Comparison of ENCODE assay signal across 21 mouse cellular contexts in genomic region chr10:54551734-54552397, GRCm38 (mm10).
DNase-seq lines count a peak whose midpoint lies in the region; TF ChIP-seq lines count a peak whose summit lies in the region.
"Had no signal": no experiment of that assay in that cellular context is flagged by ENCODE, and none has a peak within 500 bp of the region (broad histone marks: within the 10 kb centered on the region; RNA-seq: fewer than 3 reads in every experiment).

No protein-coding gene starts in this region.

- intact Hi-C loops in left cerebral cortex, postnatal 14 days (cut with DNase I) = loop anchor here (10.0 kb wide), 1 partner anchor 477 kb away; the partner anchor contains the start of gene Man1a

- H3K27ac ChIP-seq in layer of hippocampus, adult 2 months = peak overlapping the region; percentile 65; the same call in 1 of the 2 replicates
- no peak overlapping the region for H3K27ac ChIP-seq in CH12.LX (ENCODE audit: insufficient read depth, low read depth)
- H3K27ac ChIP-seq: hindbrain, embryonic 13.5 days; kidney, embryonic 15.5 days; limb, embryonic 13.5 days; liver, embryonic 14.5 days; midbrain, embryonic 10.5 days; neural tube, embryonic 13.5 days had no signal

- TF ChIP-seq RAD21 in CH12.LX (IDR thresholded peaks at IDR 0.05; ENCODE audit: low read depth, low read length) = no peak

- H3K36me3 ChIP-seq in CH12.LX (replicated peaks in 1 of 2; ENCODE audit: control insufficient read depth in 1 of 2, insufficient read depth in 1 of 2, low read length in 1 of 2) = no peaks in the 10 kb centered on the region
- H3K36me3 ChIP-seq: G1E; hindbrain, embryonic 13.5 days; kidney, embryonic 15.5 days; limb, embryonic 13.5 days; midbrain, embryonic 10.5 days; neural tube, embryonic 13.5 days had no signal

- no peak for TF ChIP-seq EP300 in CH12.LX (IDR thresholded peaks at IDR 0.05; ENCODE audit: low read length)

- H3K4me2 ChIP-seq in CH12.LX (ENCODE audit: insufficient read depth, low read depth, poor library complexity, severe bottlenecking) = no peak overlapping the region
- H3K4me2 ChIP-seq: heart, embryonic 11.5 days; hindbrain, embryonic 13.5 days; kidney, embryonic 15.5 days; limb, embryonic 13.5 days; neural tube, embryonic 13.5 days had no signal

- DNase-seq in layer of hippocampus, adult 2 months (ENCODE audit: low spot score in 2 of 2) = peak; percentile 13 to 24
- no peak for DNase-seq in layer of hippocampus, postnatal 25 days (ENCODE audit: extremely low spot score in 1 of 2, low spot score in 1 of 2)
- DNase-seq in CH12.LX (ENCODE audit: extremely low read depth) = no peak
- DNase-seq in brain, embryonic 14.5 days (ENCODE audit: low read depth) = peak; percentile 43
- DNase-seq in left cerebral cortex, postnatal 14 days (ENCODE audit: low spot score in 2 of 2) = peak; percentile 9 to 26
- DNase-seq in kidney, adult 18-20 months = no peak
- no peak for DNase-seq in kidney, postnatal 14 days
- DNase-seq: cerebellum, postnatal 14 days; embryo, embryonic 11 days; heart, postnatal 14 days; lung, postnatal 36 days; spleen, adult 18-20 months; thymus, adult 2 months had no signal

- no peaks in the 10 kb centered on the region for H3K9me3 ChIP-seq in CH12.LX (replicated peaks; ENCODE audit: low read length)
- H3K9me3 ChIP-seq: G1E; hindbrain, embryonic 13.5 days; kidney, embryonic 15.5 days; limb, embryonic 13.5 days; midbrain, embryonic 10.5 days; neural tube, embryonic 13.5 days had no signal

- no peak for TF ChIP-seq POLR2A in CH12.LX (IDR thresholded peaks at IDR 0.05; ENCODE audit: low read depth, low read length)
- TF ChIP-seq POLR2A in brain, embryonic 14.5 days (IDR thresholded peaks at IDR 0.05; ENCODE audit: borderline replicate concordance, extremely low read depth, insufficient read depth, insufficient read length, poor library complexity, severe bottlenecking) = no peak

- H3K79me2 ChIP-seq in CH12.LX (replicated peaks; ENCODE audit: control insufficient read depth, extremely low read depth, insufficient read depth, poor library complexity, severe bottlenecking) = no peaks in the 10 kb centered on the region

- dilution Hi-C loops in CH12.LX (cut with MboI; ENCODE audit: extremely low pct_ligation_motif_present, extremely low pct_unique_long_range_greater_than_20kb, low sequenced_read_pairs) = no loop called here

- TF ChIP-seq CTCF in layer of hippocampus, adult 2 months (conservative IDR thresholded peaks at IDR 0.05) = no peak
- TF ChIP-seq CTCF in CH12.LX (conservative IDR thresholded peaks at IDR 0.05 in 1 of 2, IDR thresholded peaks at IDR 0.05 in 1 of 2; ENCODE audit: low read depth in 2 of 2, low read length in 2 of 2) = no peak
- no peak for TF ChIP-seq CTCF in brain, embryonic 14.5 days (IDR thresholded peaks at IDR 0.05; ENCODE audit: borderline replicate concordance, extremely low read depth, insufficient read depth, insufficient read length)

- no peaks in the 10 kb centered on the region for H3K27me3 ChIP-seq in CH12.LX (replicated peaks)
- H3K27me3 ChIP-seq: hindbrain, embryonic 13.5 days; kidney, embryonic 15.5 days; limb, embryonic 13.5 days; neural tube, embryonic 13.5 days had no signal

- no peak overlapping the region for H3K4me3 ChIP-seq in layer of hippocampus, adult 2 months
- H3K4me3 ChIP-seq in CH12.LX (replicated peaks in 1 of 3; ENCODE audit: low read depth in 2 of 3, low read length in 2 of 3, poor library complexity in 1 of 3) = no peak overlapping the region
- H3K4me3 ChIP-seq: hindbrain, embryonic 13.5 days; kidney, embryonic 15.5 days; limb, embryonic 13.5 days; midbrain, embryonic 10.5 days; neural tube, embryonic 13.5 days had no signal

- H3K4me1 ChIP-seq in CH12.LX (ENCODE audit: control insufficient read depth in 1 of 2, insufficient read depth in 2 of 2) = no peaks in the 10 kb centered on the region
- H3K4me1 ChIP-seq: hindbrain, embryonic 13.5 days; kidney, embryonic 15.5 days; limb, embryonic 13.5 days; midbrain, embryonic 10.5 days; neural tube, embryonic 13.5 days had no signal

- in situ Hi-C loops in CH12.LX (cut with MboI; ENCODE audit: low pct_ligation_motif_present, low pct_unique_long_range_greater_than_20kb, low sequenced_read_pairs) = no loop called here

- H3K9ac ChIP-seq in CH12.LX (ENCODE audit: insufficient read depth, low read depth) = no peak overlapping the region
- H3K9ac ChIP-seq: hindbrain, embryonic 13.5 days; kidney, embryonic 15.5 days; limb, embryonic 13.5 days; liver, embryonic 14.5 days; neural tube, embryonic 13.5 days had no signal

TF ChIP-seq in CH12.LX, 34 proteins besides CTCF, POLR2A, EP300 and RAD21:
- TF ChIP-seq ZNF384 (IDR thresholded peaks at IDR 0.05; ENCODE audit: low read depth, low read length) (peak; percentile 19; the same call in 1 of the 2 replicates), MXI1 (IDR thresholded peaks at IDR 0.05; ENCODE audit: low read depth, low read length) (no peak)

Comparison
In these comparisons a context has a peak if more than half of its experiments do, and no peak if none do; other contexts are left out.
1. DNase-seq: peak in layer of hippocampus, adult 2 months (2 of 2), brain, embryonic 14.5 days (single experiment) and left cerebral cortex, postnatal 14 days (2 of 2); none in layer of hippocampus, postnatal 25 days (0 of 2), CH12.LX (single experiment), kidney, adult 18-20 months (single experiment) and kidney, postnatal 14 days (single experiment).